In genomic region chr15:102461430-102462075, GRCm38 (mm10) we compare ENCODE assay signal across 18 mouse cellular contexts. TPM values are rescaled to one million over a fixed set of nuclear protein-coding genes. Genes with fewer than 3 reads are reported as not detected.
DNase-seq lines count a peak whose midpoint lies in the region; ATAC-seq and TF ChIP-seq lines count a peak whose summit lies in the region.
"Had no signal": no experiment of that assay in that cellular context is flagged by ENCODE, and none has a peak within 500 bp of the region (broad histone marks: within the 10 kb centered on the region; RNA-seq: fewer than 3 reads in every experiment).

No protein-coding gene starts in this region.

- peak overlapping the region; percentile 80 for H3K27ac ChIP-seq in heart, adult 2 months
- H3K27ac ChIP-seq in neural tube, embryonic 13.5 days (replicated peaks), result no peak overlapping the region
- H3K27ac ChIP-seq in neural tube, embryonic 15.5 days (replicated peaks), result no peak overlapping the region
- peak overlapping the region; percentile 91 for H3K27ac ChIP-seq in liver, embryonic 12.5 days
- H3K27ac ChIP-seq in stomach, postnatal 0 days (replicated peaks), result peak overlapping the region; percentile 83
- H3K27ac ChIP-seq: forebrain, embryonic 15.5 days; left cerebral cortex, adult 2 months had no signal

- intact Hi-C loops in heart, adult 2 months (cut with DNase I), result no loop called here

- TF ChIP-seq CTCF in heart, adult 2 months (IDR thresholded peaks at IDR 0.05), result no peak
- peak; percentile 49 for TF ChIP-seq CTCF in stomach, postnatal 0 days (IDR thresholded peaks at IDR 0.05; ENCODE audit: low read depth)

- H3K4me3 ChIP-seq in heart, adult 2 months, result no peak overlapping the region
- no peak overlapping the region for H3K4me3 ChIP-seq in neural tube, embryonic 13.5 days
- no peak overlapping the region for H3K4me3 ChIP-seq in neural tube, embryonic 15.5 days (replicated peaks)
- peak overlapping the region; percentile 63 for H3K4me3 ChIP-seq in liver, embryonic 12.5 days
- H3K4me3 ChIP-seq in stomach, postnatal 0 days (ENCODE audit: low read depth, low read length), result no peak overlapping the region
- H3K4me3 ChIP-seq: forebrain, embryonic 15.5 days; left cerebral cortex, adult 2 months had no signal

- no peaks in the 10 kb centered on the region for H3K79me2 ChIP-seq in heart, adult 2 months (replicated peaks; ENCODE audit: control insufficient read depth, insufficient read depth, low read length)

- H3K27me3 ChIP-seq in heart, adult 2 months (ENCODE audit: control insufficient read depth, insufficient read depth, low read length), result no peaks in the 10 kb centered on the region
- no peaks in the 10 kb centered on the region for H3K27me3 ChIP-seq in neural tube, embryonic 13.5 days
- H3K27me3 ChIP-seq in neural tube, embryonic 15.5 days (replicated peaks), result no peaks in the 10 kb centered on the region
- no peaks in the 10 kb centered on the region for H3K27me3 ChIP-seq in liver, embryonic 12.5 days (replicated peaks)
- no peaks in the 10 kb centered on the region for H3K27me3 ChIP-seq in stomach, postnatal 0 days (ENCODE audit: control insufficient read depth, insufficient read depth, low read length)
- H3K27me3 ChIP-seq: forebrain, embryonic 15.5 days had no signal

- no peak overlapping the region for H3K9ac ChIP-seq in heart, adult 2 months (ENCODE audit: low read depth, low read length)
- H3K9ac ChIP-seq in neural tube, embryonic 13.5 days, result 0 out of 2 replicates have a peak overlapping the region, but pooled peaks have one; percentile 41
- H3K9ac ChIP-seq in neural tube, embryonic 15.5 days (replicated peaks), result no peak overlapping the region
- peak overlapping the region; percentile 74 for H3K9ac ChIP-seq in liver, embryonic 12.5 days
- no peak overlapping the region for H3K9ac ChIP-seq in stomach, postnatal 0 days (ENCODE audit: low read length)
- H3K9ac ChIP-seq: forebrain, embryonic 15.5 days had no signal

- no peak for ATAC-seq in neural tube, embryonic 13.5 days (ENCODE audit: low read depth)
- ATAC-seq in neural tube, embryonic 15.5 days (ENCODE audit: low FRiP score), result no peak
- ATAC-seq in liver, embryonic 12.5 days, result no peak
- peak; percentile 28 for ATAC-seq in stomach, postnatal 0 days (ENCODE audit: low FRiP score, low TSS enrichment)
- ATAC-seq in megakaryocyte progenitor cell, adult 5-6 weeks (replicated peaks; ENCODE audit: poor library complexity), result no peak
- ATAC-seq: forebrain, embryonic 15.5 days had no signal

- no peak for TF ChIP-seq EP300 in heart, adult 2 months (IDR thresholded peaks at IDR 0.05; ENCODE audit: insufficient read depth, low read depth, low read length)
- no peak for TF ChIP-seq EP300 in stomach, postnatal 0 days (optimal IDR thresholded peaks at IDR 0.05)

- H3K4me2 ChIP-seq in neural tube, embryonic 13.5 days, result no peak overlapping the region
- no peak overlapping the region for H3K4me2 ChIP-seq in neural tube, embryonic 15.5 days
- H3K4me2 ChIP-seq in liver, embryonic 12.5 days, result peak overlapping the region; percentile 85
- H3K4me2 ChIP-seq in stomach, postnatal 0 days (replicated peaks; ENCODE audit: low read depth), result peak overlapping the region; percentile 25
- H3K4me2 ChIP-seq: forebrain, embryonic 15.5 days had no signal

- no peaks in the 10 kb centered on the region for H3K9me3 ChIP-seq in neural tube, embryonic 13.5 days
- H3K9me3 ChIP-seq in neural tube, embryonic 15.5 days (replicated peaks), result no peaks in the 10 kb centered on the region
- H3K9me3 ChIP-seq in liver, embryonic 12.5 days (replicated peaks), result no peaks in the 10 kb centered on the region
- H3K9me3 ChIP-seq in stomach, postnatal 0 days (ENCODE audit: control insufficient read depth, low read length), result no peaks in the 10 kb centered on the region
- H3K9me3 ChIP-seq: forebrain, embryonic 15.5 days had no signal

- no peak for TF ChIP-seq POLR2A in heart, adult 2 months (IDR thresholded peaks at IDR 0.05; ENCODE audit: insufficient read depth, low read depth, low read length)

- peaks cover 7% of the 10 kb centered on the region; the same call in 1 of the 2 replicates for H3K4me1 ChIP-seq in heart, adult 2 months (ENCODE audit: control insufficient read depth, insufficient read depth, low read length)
- peaks cover 26% of the 10 kb centered on the region for H3K4me1 ChIP-seq in neural tube, embryonic 13.5 days (replicated peaks)
- peaks cover 19% of the 10 kb centered on the region for H3K4me1 ChIP-seq in neural tube, embryonic 15.5 days
- H3K4me1 ChIP-seq in liver, embryonic 12.5 days, result peaks cover 55% of the 10 kb centered on the region
- H3K4me1 ChIP-seq in stomach, postnatal 0 days (replicated peaks; ENCODE audit: control insufficient read depth, insufficient read depth), result no peaks in the 10 kb centered on the region

- DNase-seq in heart, adult 2 months, result no peak
- no peak for DNase-seq in heart, adult 9 months (ENCODE audit: low spot score in 2 of 2)
- DNase-seq in stomach, postnatal 0 days (ENCODE audit: low spot score), result peak; percentile 71
- no peak for DNase-seq in right cerebral cortex, postnatal 25 days
- DNase-seq: adrenal gland, postnatal 36 days; B cell, adult 2 months; cerebellum, adult 8-10 months; kidney, postnatal 25 days; lung, adult 2 months; retina, postnatal 1 day had no signal

- H3K36me3 ChIP-seq in heart, adult 2 months (ENCODE audit: control insufficient read depth, insufficient read depth, low read length), result no peaks in the 10 kb centered on the region
- H3K36me3 ChIP-seq in neural tube, embryonic 13.5 days, result peaks cover 11% of the 10 kb centered on the region; the same call in 1 of the 2 replicates
- H3K36me3 ChIP-seq in neural tube, embryonic 15.5 days, result no peaks in the 10 kb centered on the region; the same call in 1 of the 2 replicates
- H3K36me3 ChIP-seq in liver, embryonic 12.5 days, result peaks cover 23% of the 10 kb centered on the region
- H3K36me3 ChIP-seq in stomach, postnatal 0 days (ENCODE audit: control insufficient read depth, insufficient read depth, low read length), result no peaks in the 10 kb centered on the region

- WGBS in heart, adult 2 months, result 64% methylated on average over 9 of the region's 9 CpGs
- WGBS in neural tube, embryonic 13.5 days, result 86% methylated on average over 9 of the region's 9 CpGs
- 86% methylated on average over 9 of the region's 9 CpGs for WGBS in neural tube, embryonic 15.5 days
- WGBS in liver, embryonic 12.5 days (ENCODE audit: insufficient replicate concordance), result 75% methylated on average over 9 of the region's 9 CpGs
- WGBS in stomach, postnatal 0 days, result 70% methylated on average over 9 of the region's 9 CpGs

RNA-seq across cellular contexts. Expression of gene Prr13, which starts 2.7 kb away (rescaled TPM):
- 10 to 100 TPM; 22.8 to 23.2 TPM for total RNA-seq in heart, adult 2 months (2021)
- polyA plus RNA-seq in heart, adult 2 months (2012; rRNA removed), result 75.5 and 78.4 TPM in 2 replicates
- polyA plus RNA-seq in neural tube, embryonic 13.5 days (2015; fragmentation: Nextera tagmentation; extraction: Ambion mirVana), result 88.7 and 100.0 TPM in 2 replicates
- polyA plus RNA-seq in neural tube, embryonic 15.5 days (2015; fragmentation: Nextera tagmentation; extraction: Ambion mirVana), result 80.9 and 87.7 TPM in 2 replicates
- 119 and 126 TPM in 2 replicates for polyA plus RNA-seq in liver, embryonic 12.5 days (2016; fragmentation: Nextera tagmentation; extraction: Ambion mirVana)
- polyA plus RNA-seq in stomach, postnatal 0 days (2015; fragmentation: Nextera tagmentation; extraction: Ambion mirVana), result 339 and 365 TPM in 2 replicates
- total RNA-seq in megakaryocyte progenitor cell, adult 5-6 weeks (2015), result 71.0 and 73.0 TPM in 2 replicates
- 48.6 and 51.5 TPM in 2 replicates for total RNA-seq in megakaryocyte progenitor cell, adult 5-6 weeks (2017)

RNA-seq across cellular contexts. Expression of gene Pcbp2, which starts 8.8 kb away (rescaled TPM):
- 100 to 1,000 TPM; 442 to 494 TPM for total RNA-seq in heart, adult 2 months (2021)
- 384 and 453 TPM in 2 replicates for polyA plus RNA-seq in heart, adult 2 months (2012; rRNA removed)
- polyA plus RNA-seq in neural tube, embryonic 13.5 days (2015; fragmentation: Nextera tagmentation; extraction: Ambion mirVana), result 137 and 142 TPM in 2 replicates
- 117 and 143 TPM in 2 replicates for polyA plus RNA-seq in neural tube, embryonic 15.5 days (2015; fragmentation: Nextera tagmentation; extraction: Ambion mirVana)
- polyA plus RNA-seq in liver, embryonic 12.5 days (2016; fragmentation: Nextera tagmentation; extraction: Ambion mirVana), result 101 and 104 TPM in 2 replicates
- 90.7 and 96.2 TPM in 2 replicates for polyA plus RNA-seq in stomach, postnatal 0 days (2015; fragmentation: Nextera tagmentation; extraction: Ambion mirVana)
- 946 and 973 TPM in 2 replicates for total RNA-seq in megakaryocyte progenitor cell, adult 5-6 weeks (2015)
- total RNA-seq in megakaryocyte progenitor cell, adult 5-6 weeks (2017), result 175 and 191 TPM in 2 replicates

RNA-seq across cellular contexts. Expression of gene Amhr2, which starts 16.4 kb away (rescaled TPM):
- total RNA-seq in heart, adult 2 months (2021), result under 1 TPM; 0.36 to 0.60 TPM
- polyA plus RNA-seq in heart, adult 2 months (2012; rRNA removed), result 0.31 and 0.44 TPM in 2 replicates
- 0.13 and 0.76 TPM in 2 replicates for polyA plus RNA-seq in neural tube, embryonic 13.5 days (2015; fragmentation: Nextera tagmentation; extraction: Ambion mirVana)
- 0.83 and 1.1 TPM in 2 replicates for polyA plus RNA-seq in neural tube, embryonic 15.5 days (2015; fragmentation: Nextera tagmentation; extraction: Ambion mirVana)
- 0.12 and 0.31 TPM in 2 replicates for polyA plus RNA-seq in liver, embryonic 12.5 days (2016; fragmentation: Nextera tagmentation; extraction: Ambion mirVana)
- 0.42 and 0.80 TPM in 2 replicates for polyA plus RNA-seq in stomach, postnatal 0 days (2015; fragmentation: Nextera tagmentation; extraction: Ambion mirVana)
- 0.07 TPM in 1 of 2 replicates, not detected in the other for total RNA-seq in megakaryocyte progenitor cell, adult 5-6 weeks (2015)
- total RNA-seq in megakaryocyte progenitor cell, adult 5-6 weeks (2017), result not detected in 2 replicates
- polyA plus RNA-seq: embryonic facial prominence, embryonic 11.5 days had no signal

RNA-seq across cellular contexts. Expression of gene Gm10337, which starts 42.0 kb away (rescaled TPM):
- total RNA-seq in heart, adult 2 months (2021), result not detected
- not detected in 2 replicates for polyA plus RNA-seq in heart, adult 2 months (2012; rRNA removed)
- polyA plus RNA-seq in neural tube, embryonic 13.5 days (2015; fragmentation: Nextera tagmentation; extraction: Ambion mirVana), result 8.7 and 16.2 TPM in 2 replicates
- 6.2 and 6.4 TPM in 2 replicates for polyA plus RNA-seq in neural tube, embryonic 15.5 days (2015; fragmentation: Nextera tagmentation; extraction: Ambion mirVana)
- polyA plus RNA-seq in liver, embryonic 12.5 days (2016; fragmentation: Nextera tagmentation; extraction: Ambion mirVana), result not detected in 2 replicates
- polyA plus RNA-seq in stomach, postnatal 0 days (2015; fragmentation: Nextera tagmentation; extraction: Ambion mirVana), result not detected in 2 replicates
- not detected in 2 replicates for total RNA-seq in megakaryocyte progenitor cell, adult 5-6 weeks (2015)
- total RNA-seq in megakaryocyte progenitor cell, adult 5-6 weeks (2017), result not detected in 2 replicates
- total RNA-seq: adrenal gland, postnatal 36 days; left cerebral cortex, adult 2 months had no signal
- polyA plus RNA-seq: embryonic facial prominence, embryonic 11.5 days; gonadal fat pad, adult 2 months; lung, adult 2 months had no signal

RNA-seq across cellular contexts. Expression of gene Map3k12, which starts 55.3 kb away (rescaled TPM):
- total RNA-seq in heart, adult 2 months (2021), result 1 to 10 TPM; 2.1 to 2.4 TPM
- polyA plus RNA-seq in heart, adult 2 months (2012; rRNA removed), result 4.1 and 5.5 TPM in 2 replicates
- polyA plus RNA-seq in neural tube, embryonic 13.5 days (2015; fragmentation: Nextera tagmentation; extraction: Ambion mirVana), result 45.8 and 50.6 TPM in 2 replicates
- 49.1 and 57.4 TPM in 2 replicates for polyA plus RNA-seq in neural tube, embryonic 15.5 days (2015; fragmentation: Nextera tagmentation; extraction: Ambion mirVana)
- polyA plus RNA-seq in liver, embryonic 12.5 days (2016; fragmentation: Nextera tagmentation; extraction: Ambion mirVana), result 4.2 and 4.5 TPM in 2 replicates
- 3.3 and 3.9 TPM in 2 replicates for polyA plus RNA-seq in stomach, postnatal 0 days (2015; fragmentation: Nextera tagmentation; extraction: Ambion mirVana)
- total RNA-seq in megakaryocyte progenitor cell, adult 5-6 weeks (2015), result 1.2 TPM in 1 of 2 replicates, not detected in the other
- 0.12 and 0.24 TPM in 2 replicates for total RNA-seq in megakaryocyte progenitor cell, adult 5-6 weeks (2017)

Comparison
In these comparisons a context has a peak if more than half of its experiments do, and no peak if none do; other contexts are left out.
1. H3K9ac ChIP-seq: peak in neural tube, embryonic 13.5 days (single experiment) and liver, embryonic 12.5 days (single experiment); none in heart, adult 2 months (single experiment), neural tube, embryonic 15.5 days (single experiment) and stomach, postnatal 0 days (single experiment).
2. H3K27ac ChIP-seq: peak in heart, adult 2 months (single experiment), liver, embryonic 12.5 days (single experiment) and stomach, postnatal 0 days (single experiment); none in neural tube, embryonic 13.5 days (single experiment) and neural tube, embryonic 15.5 days (single experiment).
3. H3K4me2 ChIP-seq: peak in liver, embryonic 12.5 days (single experiment) and stomach, postnatal 0 days (single experiment); none in neural tube, embryonic 13.5 days (single experiment) and neural tube, embryonic 15.5 days (single experiment).